Mouse (Mus musculus) thymus, adult 2 months (tissue): ENCODE measurements around the gene Sdhb. TPM values are rescaled to one million over a fixed set of nuclear protein-coding genes. Genes with fewer than 3 reads are reported as not detected.
A peak's percentile ranks its signal among the peaks of the same experiment; 100 is the strongest.

Experiments used
- DNase-seq: peaks from one replicate; pipeline ENCODE4 v3.0.0; 2021
- H3K27ac ChIP-seq: fragments of 200-500 bp; 2 replicates; pipeline ENCODE4 v1.5.1; 2012; ENCODE audit warnings: low read length, control low read depth; ENCODE audit not compliant: control insufficient read depth, insufficient read depth
- H3K27me3 ChIP-seq: fragments of 200-500 bp; 2 replicates; pipeline ENCODE4 v1.6.1; 2012; ENCODE audit warnings: mild to moderate bottlenecking, low read length, moderate library complexity, mixed read lengths; ENCODE audit not compliant: control insufficient read depth, insufficient read depth
- H3K36me3 ChIP-seq: fragments of 200-500 bp; 2 replicates; pipeline ENCODE4 v1.6.1; 2012; ENCODE audit warnings: mild to moderate bottlenecking, low read length, moderate library complexity; ENCODE audit not compliant: control insufficient read depth, insufficient read depth
- H3K4me1 ChIP-seq: fragments of 200-500 bp; replicated peaks from 2 replicates; pipeline ENCODE4 v1.6.1; 2012; ENCODE audit warnings: low read length; ENCODE audit not compliant: control insufficient read depth, insufficient read depth
- H3K4me3 ChIP-seq: fragments of 200-500 bp; 2 replicates; pipeline ENCODE4 v1.5.1; 2012; ENCODE audit warnings: mild to moderate bottlenecking, low read length, control low read depth, moderate library complexity; ENCODE audit not compliant: control insufficient read depth, insufficient read depth
- CTCF ChIP-seq: fragments of 200-500 bp; IDR thresholded peaks from 2 replicates; pipeline ENCODE4 v1.5.1; 2012; ENCODE audit warnings: mild to moderate bottlenecking, control low read depth, low read length, moderate library complexity, borderline replicate concordance; ENCODE audit not compliant: control insufficient read depth, poor library complexity, insufficient read depth; ENCODE audit errors: extremely low read depth
- POLR2A ChIP-seq: fragments of 200-500 bp; IDR thresholded peaks from 2 replicates; pipeline ENCODE4 v1.6.1; 2012; ENCODE audit warnings: mild to moderate bottlenecking, low read length, control low read depth, moderate library complexity; ENCODE audit not compliant: control insufficient read depth, poor library complexity, insufficient read depth; ENCODE audit errors: extremely low read depth
- WGBS: fragments of 180-500 bp; shearing (Covaris S2); methylation state at CpG from one replicate; pipeline ENCODE4 v1.1.7; 2018; 5-methylcytosine and 5-hydroxymethylcytosine counted together
- polyA plus RNA-seq: library from polyadenylated mRNA; depleted of rRNA; stranded (reverse); fragments of >200 nt; gene quantifications from 2 replicates; pipeline ENCODE4 v1.2.3, GENCODE M21; 2012; rRNA removed

The Sdhb gene
- 194 and 239 TPM in 2 replicates for polyA plus RNA-seq

GRCm38 (mm10) chr4:140960781-140961466 is at the start of gene Sdhb:
Sdhb (plus strand) TSS chr4:140961203.
- DNase-seq = peak; percentile 93
- H3K27me3 ChIP-seq = no peaks in the 10 kb centered on the region
- no peaks in the 10 kb centered on the region for H3K36me3 ChIP-seq
- 5% methylated on average over 37 of the region's 37 CpGs for WGBS
- H3K4me3 ChIP-seq = peak within 1 kb of the TSS; percentile 82
- peaks cover 32% of the 10 kb centered on the region for H3K4me1 ChIP-seq
- peak; percentile 46; the same call in 1 of the 2 replicates for TF ChIP-seq POLR2A
- peak; percentile 35; the same call in 1 of the 2 replicates for TF ChIP-seq CTCF
- peak within 1 kb of the TSS; percentile 24 for H3K27ac ChIP-seq

GRCm38 (mm10) chr4:140911416-140911815 is 49.6 kb upstream of the Sdhb start:
- Histone ChIP-seq H3K4me1 (peaks cover 4% of the 10 kb centered on the region), H3K36me3 (no peaks in the 10 kb centered on the region), H3K27ac (no peak overlapping the region), H3K4me3 (no peak overlapping the region), H3K27me3 (no peaks in the 10 kb centered on the region)
- no peak for TF ChIP-seq CTCF
- no peak for TF ChIP-seq POLR2A
- WGBS = 97% methylated on average over 9 of the region's 9 CpGs
- no peak for DNase-seq

- Histone ChIP-seq H3K4me1 (no peaks in the 10 kb centered on the region), H3K27ac (no peak overlapping the region), H3K36me3 (no peaks in the 10 kb centered on the region), H3K27me3 (no peaks in the 10 kb centered on the region), H3K4me3 (no peak overlapping the region)
- no peak for TF ChIP-seq POLR2A
- no peak for TF ChIP-seq CTCF
- no peak for DNase-seq
- 98% methylated on average over 10 of the region's 10 CpGs for WGBS
These were observed 48.7 kb upstream of the Sdhb start for GRCm38 (mm10) chr4:140912271-140912833.

GRCm38 (mm10) chr4:140913565-140913964 is 47.4 kb upstream of the Sdhb start:
- DNase-seq = no peak
- H3K4me3 ChIP-seq = no peak overlapping the region
- WGBS = 95% methylated on average over 9 of the region's 9 CpGs
- no peaks in the 10 kb centered on the region for H3K27me3 ChIP-seq
- TF ChIP-seq CTCF (no peak), POLR2A (no peak)
- no peaks in the 10 kb centered on the region for H3K4me1 ChIP-seq
- no peak overlapping the region for H3K27ac ChIP-seq
- no peaks in the 10 kb centered on the region for H3K36me3 ChIP-seq

- DNase-seq = no peak
- Histone ChIP-seq H3K27ac (no peak overlapping the region), H3K4me3 (no peak overlapping the region), H3K36me3 (no peaks in the 10 kb centered on the region), H3K27me3 (no peaks in the 10 kb centered on the region), H3K4me1 (no peaks in the 10 kb centered on the region; the same call in 1 of the 2 replicates)
- no peak for TF ChIP-seq POLR2A
- no peak for TF ChIP-seq CTCF
- 68% methylated on average over 6 of the region's 6 CpGs for WGBS
These were observed 46.3 kb upstream of the Sdhb start for GRCm38 (mm10) chr4:140914731-140915131.

GRCm38 (mm10) chr4:140915235-140915634 is 45.8 kb upstream of the Sdhb start:
- H3K4me3 ChIP-seq = no peak overlapping the region
- no peak overlapping the region for H3K27ac ChIP-seq
- no peaks in the 10 kb centered on the region for H3K36me3 ChIP-seq
- TF ChIP-seq CTCF = no peak
- no peak for TF ChIP-seq POLR2A
- no peak for DNase-seq
- H3K4me1 ChIP-seq = no peaks in the 10 kb centered on the region; the same call in 1 of the 2 replicates
- no peaks in the 10 kb centered on the region for H3K27me3 ChIP-seq
- 95% methylated on average over 3 of the region's 3 CpGs for WGBS
